Mouse (Mus musculus): ENCODE measurements around the gene Dmrtc1b. TPM values are rescaled to one million over a fixed set of nuclear protein-coding genes. Genes with fewer than 3 reads are reported as not detected.
"Not testable (repeated sequence)": the region's sequence is repeated elsewhere in the genome, so short reads cannot be mapped to it uniquely, and the experiment has no call there.

Dmrtc1b gene
- not detected in 2 replicates for polyA plus RNA-seq (2012; rRNA removed)
- polyA plus RNA-seq (2014; fragmentation: Nextera tagmentation; extraction: Ambion mirVana): not detected in 2 replicates

GRCm38 (mm10) chrX:102707535-102707934 lies at the start of gene Dmrtc1b, which contains the start of gene Gm9112:
Gene Dmrtc1b (plus strand): TSS chrX:102707865.
Gene Gm9112 (minus strand): TSS chrX:102707635.
- H3K27ac ChIP-seq (replicated peaks; ENCODE audit: low read depth, low read length); H3K4me2 ChIP-seq (replicated peaks; ENCODE audit: low read depth, low read length, severe bottlenecking); H3K9me3 ChIP-seq (ENCODE audit: control insufficient read depth, low read length); H3K9ac ChIP-seq (ENCODE audit: low read depth, low read length, severe bottlenecking); H3K27me3 ChIP-seq (ENCODE audit: control insufficient read depth, insufficient read depth, low read length); DNase-seq (ENCODE audit: low spot score); ATAC-seq (ENCODE audit: low FRiP score, low read depth); H3K4me3 ChIP-seq (replicated peaks; ENCODE audit: low read length); H3K4me1 ChIP-seq (ENCODE audit: control insufficient read depth, insufficient read depth, low read length); H3K36me3 ChIP-seq (ENCODE audit: control insufficient read depth, insufficient read depth, low read length): not testable (repeated sequence)
- 85% methylated on average over 6 of the region's 10 CpGs for WGBS

GRCm38 (mm10) chrX:102660712-102661111 lies 47.0 kb upstream of the Dmrtc1b start:
- Histone ChIP-seq H3K4me1 (ENCODE audit: control insufficient read depth, insufficient read depth, low read length) (no peaks in the 10 kb centered on the region), H3K4me3 (replicated peaks; ENCODE audit: low read length) (no peak overlapping the region), H3K9ac (ENCODE audit: low read depth, low read length, severe bottlenecking) (no peak overlapping the region), H3K9me3 (ENCODE audit: control insufficient read depth, low read length) (no peaks in the 10 kb centered on the region), H3K4me2 (replicated peaks; ENCODE audit: low read depth, low read length, severe bottlenecking) (no peak overlapping the region), H3K27ac (replicated peaks; ENCODE audit: low read depth, low read length) (no peak overlapping the region), H3K27me3 (ENCODE audit: control insufficient read depth, insufficient read depth, low read length) (no peaks in the 10 kb centered on the region), H3K36me3 (ENCODE audit: control insufficient read depth, insufficient read depth, low read length) (no peaks in the 10 kb centered on the region)
- 18% methylated on average over 3 of the region's 3 CpGs for WGBS
- ATAC-seq (ENCODE audit: low FRiP score, low read depth) (no peak), DNase-seq (ENCODE audit: low spot score) (no peak)
- no peak for TF ChIP-seq POLR2A (IDR thresholded peaks at IDR 0.05; ENCODE audit: borderline replicate concordance, extremely low read depth, insufficient read depth, insufficient read length)

- ATAC-seq (ENCODE audit: low FRiP score, low read depth) (no peak), DNase-seq (ENCODE audit: low spot score) (no peak)
- Histone ChIP-seq H3K27ac (replicated peaks; ENCODE audit: low read depth, low read length) (no peak overlapping the region), H3K4me2 (replicated peaks; ENCODE audit: low read depth, low read length, severe bottlenecking) (no peak overlapping the region), H3K36me3 (ENCODE audit: control insufficient read depth, insufficient read depth, low read length) (no peaks in the 10 kb centered on the region), H3K4me3 (replicated peaks; ENCODE audit: low read length) (no peak overlapping the region), H3K9ac (ENCODE audit: low read depth, low read length, severe bottlenecking) (no peak overlapping the region), H3K27me3 (ENCODE audit: control insufficient read depth, insufficient read depth, low read length) (no peaks in the 10 kb centered on the region), H3K9me3 (ENCODE audit: control insufficient read depth, low read length) (no peaks in the 10 kb centered on the region), H3K4me1 (ENCODE audit: control insufficient read depth, insufficient read depth, low read length) (no peaks in the 10 kb centered on the region)
- TF ChIP-seq POLR2A (IDR thresholded peaks at IDR 0.05; ENCODE audit: borderline replicate concordance, extremely low read depth, insufficient read depth, insufficient read length): no peak
- WGBS: 83% methylated on average over 2 of the region's 2 CpGs
Observed at GRCm38 (mm10) chrX:102666641-102667040, 41.0 kb upstream of the Dmrtc1b start.

- not testable (repeated sequence) for H3K9ac ChIP-seq (ENCODE audit: low read depth, low read length, severe bottlenecking)
- 60% methylated on average over 3 of the region's 3 CpGs for WGBS
Observed at GRCm38 (mm10) chrX:102684706-102685105, 23.0 kb upstream of the Dmrtc1b start.

GRCm38 (mm10) chrX:102686872-102687271 lies 20.8 kb upstream of the Dmrtc1b start, which contains the start of gene Gm3880:
Gene Gm3880 (minus strand): TSS chrX:102686972.
- not testable (repeated sequence) for H3K4me2 ChIP-seq (replicated peaks; ENCODE audit: low read depth, low read length, severe bottlenecking); H3K27me3 ChIP-seq (ENCODE audit: control insufficient read depth, insufficient read depth, low read length); H3K27ac ChIP-seq (replicated peaks; ENCODE audit: low read depth, low read length); DNase-seq (ENCODE audit: low spot score); ATAC-seq (ENCODE audit: low FRiP score, low read depth); H3K9ac ChIP-seq (ENCODE audit: low read depth, low read length, severe bottlenecking); H3K4me3 ChIP-seq (replicated peaks; ENCODE audit: low read length); H3K4me1 ChIP-seq (ENCODE audit: control insufficient read depth, insufficient read depth, low read length); H3K9me3 ChIP-seq (ENCODE audit: control insufficient read depth, low read length); H3K36me3 ChIP-seq (ENCODE audit: control insufficient read depth, insufficient read depth, low read length)
- 94% methylated on average over 4 of the region's 5 CpGs for WGBS

More at GRCm38 (mm10) chrX:102684706-102685105, 23.0 kb upstream of the Dmrtc1b start:
- not testable (repeated sequence) for H3K36me3 ChIP-seq (ENCODE audit: control insufficient read depth, insufficient read depth, low read length); DNase-seq (ENCODE audit: low spot score); H3K4me2 ChIP-seq (replicated peaks; ENCODE audit: low read depth, low read length, severe bottlenecking); ATAC-seq (ENCODE audit: low FRiP score, low read depth); H3K4me3 ChIP-seq (replicated peaks; ENCODE audit: low read length); H3K27me3 ChIP-seq (ENCODE audit: control insufficient read depth, insufficient read depth, low read length); H3K9me3 ChIP-seq (ENCODE audit: control insufficient read depth, low read length); H3K4me1 ChIP-seq (ENCODE audit: control insufficient read depth, insufficient read depth, low read length); H3K27ac ChIP-seq (replicated peaks; ENCODE audit: low read depth, low read length)

- 15% methylated on average over 4 of the region's 4 CpGs for whole genome bisulfite sequencing
- H3K4me1 ChIP-seq (ENCODE audit: control insufficient read depth, insufficient read depth, low read length); H3K9ac ChIP-seq (ENCODE audit: low read depth, low read length, severe bottlenecking); DNase-seq (ENCODE audit: low spot score); H3K27me3 ChIP-seq (ENCODE audit: control insufficient read depth, insufficient read depth, low read length); H3K9me3 ChIP-seq (ENCODE audit: control insufficient read depth, low read length); H3K27ac ChIP-seq (replicated peaks; ENCODE audit: low read depth, low read length); H3K4me2 ChIP-seq (replicated peaks; ENCODE audit: low read depth, low read length, severe bottlenecking); H3K4me3 ChIP-seq (replicated peaks; ENCODE audit: low read length); H3K36me3 ChIP-seq (ENCODE audit: control insufficient read depth, insufficient read depth, low read length): not testable (repeated sequence)
- 0 out of 2 replicates have a peak, but pooled peaks have one; percentile 57 for ATAC-seq (ENCODE audit: low FRiP score, low read depth)
Observed at GRCm38 (mm10) chrX:102689252-102689651, 18.4 kb upstream of the Dmrtc1b start.

GRCm38 (mm10) chrX:102700636-102701035 lies 7.0 kb upstream of the Dmrtc1b start:
- 65% methylated on average over 3 of the region's 3 CpGs for WGBS

GRCm38 (mm10) chrX:102724226-102724625 lies 16.6 kb downstream of the Dmrtc1b start:
- ATAC-seq (ENCODE audit: low FRiP score, low read depth); H3K4me1 ChIP-seq (ENCODE audit: control insufficient read depth, insufficient read depth, low read length); H3K36me3 ChIP-seq (ENCODE audit: control insufficient read depth, insufficient read depth, low read length); H3K9me3 ChIP-seq (ENCODE audit: control insufficient read depth, low read length); H3K4me2 ChIP-seq (replicated peaks; ENCODE audit: low read depth, low read length, severe bottlenecking); H3K27ac ChIP-seq (replicated peaks; ENCODE audit: low read depth, low read length); H3K9ac ChIP-seq (ENCODE audit: low read depth, low read length, severe bottlenecking); DNase-seq (ENCODE audit: low spot score); H3K27me3 ChIP-seq (ENCODE audit: control insufficient read depth, insufficient read depth, low read length); H3K4me3 ChIP-seq (replicated peaks; ENCODE audit: low read length): not testable (repeated sequence)
- WGBS: 89% methylated on average over 6 of the region's 6 CpGs

More at GRCm38 (mm10) chrX:102700636-102701035, 7.0 kb upstream of the Dmrtc1b start:
- not testable (repeated sequence) for H3K27ac ChIP-seq (replicated peaks; ENCODE audit: low read depth, low read length); H3K9me3 ChIP-seq (ENCODE audit: control insufficient read depth, low read length); H3K9ac ChIP-seq (ENCODE audit: low read depth, low read length, severe bottlenecking); H3K4me1 ChIP-seq (ENCODE audit: control insufficient read depth, insufficient read depth, low read length); ATAC-seq (ENCODE audit: low FRiP score, low read depth); H3K4me3 ChIP-seq (replicated peaks; ENCODE audit: low read length); DNase-seq (ENCODE audit: low spot score); H3K27me3 ChIP-seq (ENCODE audit: control insufficient read depth, insufficient read depth, low read length); H3K4me2 ChIP-seq (replicated peaks; ENCODE audit: low read depth, low read length, severe bottlenecking); H3K36me3 ChIP-seq (ENCODE audit: control insufficient read depth, insufficient read depth, low read length)

Measured in limb, embryonic 14.5 days (tissue).